Mouse (Mus musculus): ENCODE data around the gene Pde4d.

GRCm38 (mm10) chr13:109957953-109958352 is 1508.2 kb downstream of the Pde4d start:
- TF ChIP-seq POLR2A (IDR thresholded peaks at IDR 0.05; ENCODE audit: insufficient read depth, low read depth, low read length) (no peak), CTCF (IDR thresholded peaks at IDR 0.05; ENCODE audit: insufficient read depth, low read depth, low read length) (no peak)
